Mouse (Mus musculus): ENCODE measurements at regions not wholly inside any gene's neighbourhood (a gene's known extent, or its start where the extent isn't known, plus 50 kb on each side); places are given as distances from the start of the nearest gene placed in this dataset.
A peak's percentile ranks its signal among the peaks of the same experiment; 100 is the strongest.

DNA sequence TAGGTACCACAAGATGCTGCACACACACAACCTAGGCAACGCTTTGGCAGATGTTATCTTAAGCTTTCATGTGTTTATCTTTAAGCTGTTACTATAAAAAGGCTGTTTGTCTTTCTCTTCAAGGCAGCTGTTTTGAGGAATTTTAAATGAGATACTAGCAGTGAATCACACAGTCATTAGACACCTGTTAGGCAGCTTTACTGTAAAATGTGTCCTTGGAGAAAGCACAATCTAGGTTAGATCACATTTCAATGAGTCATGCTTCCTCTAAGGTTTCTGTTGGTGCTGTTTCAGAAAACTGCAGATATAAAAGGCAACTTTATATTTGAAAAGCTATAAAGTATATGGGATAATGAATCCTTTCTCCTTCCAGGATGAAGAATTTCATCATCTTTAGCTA lies 879.8 kb downstream of the Slitrk1 start (continued):
- TF ChIP-seq ZC3H11A (IDR thresholded peaks at IDR 0.05; ENCODE audit: low read depth, low read length) (no peak), GABPA (IDR thresholded peaks at IDR 0.05; ENCODE audit: low read depth, low read length) (no peak), MYC (IDR thresholded peaks at IDR 0.05; ENCODE audit: low read depth, low read length) (no peak), CHD1 (IDR thresholded peaks at IDR 0.05; ENCODE audit: low read depth, low read length) (no peak), POLR2AphosphoS2 (IDR thresholded peaks at IDR 0.05; ENCODE audit: low read length) (no peak), KAT2A (conservative IDR thresholded peaks at IDR 0.05; ENCODE audit: low read depth, low read length) (no peak), RAD21 (IDR thresholded peaks at IDR 0.05; ENCODE audit: low read depth, low read length) (no peak), MAX (IDR thresholded peaks at IDR 0.05; ENCODE audit: low read length) (peak; percentile 28; the same call in 1 of the 2 replicates), ETS1 (IDR thresholded peaks at IDR 0.05; ENCODE audit: low read depth, low read length) (peak; percentile 65)

DNA sequence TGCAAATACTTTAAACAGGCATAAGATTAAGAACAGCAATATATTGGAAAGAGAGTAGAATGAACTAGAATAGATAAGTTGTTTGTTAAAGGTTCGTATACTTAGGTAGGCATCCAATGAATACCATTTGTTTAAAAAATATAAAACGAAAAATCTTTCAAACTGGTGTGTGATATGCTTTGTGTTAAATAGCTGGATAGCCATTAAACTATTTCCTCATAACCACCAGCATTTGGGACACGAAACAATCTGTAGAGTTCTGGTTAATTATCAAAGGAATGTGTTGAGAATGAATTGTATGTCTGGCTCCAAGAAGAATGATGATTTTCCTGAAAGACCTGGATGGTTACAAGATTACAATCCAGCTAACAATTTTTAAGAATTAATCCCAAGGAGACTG lies 891.4 kb downstream of the Slitrk1 start:
- Histone ChIP-seq H3K79me2 (ENCODE audit: control insufficient read depth, insufficient read depth, low read length, poor library complexity) (no peaks in the 10 kb centered on the region), H3K9me3 (replicated peaks; ENCODE audit: insufficient read depth, low read length) (no peaks in the 10 kb centered on the region), H3K9ac (ENCODE audit: control insufficient read depth, low read depth, low read length, poor library complexity, severe bottlenecking) (no peak overlapping the region), H3K27me3 (ENCODE audit: control insufficient read depth in 1 of 2, insufficient read depth in 2 of 2, low read length in 2 of 2) (no peaks in the 10 kb centered on the region), H3K4me3 (ENCODE audit: control insufficient read depth in 1 of 2, insufficient read depth in 1 of 2, low read depth in 2 of 2, low read length in 2 of 2) (no peak overlapping the region), H3K36me3 (ENCODE audit: control insufficient read depth in 1 of 2, insufficient read depth in 2 of 2, low read length in 2 of 2) (peaks cover 0 to 3% of the 10 kb centered on the region in 2 experiments; a peak in 1 of 4 replicates), H3K4me1 (ENCODE audit: control insufficient read depth in 1 of 2, insufficient read depth in 2 of 2, low read length in 2 of 2) (peaks cover 0 to 2% of the 10 kb centered on the region in 2 experiments; a peak in 1 of 4 replicates), H3K27ac (ENCODE audit: control insufficient read depth, low read depth, low read length) (no peak overlapping the region)
- TF ChIP-seq POLR2A (IDR thresholded peaks at IDR 0.05; ENCODE audit: control insufficient read depth in 1 of 2, insufficient read depth in 1 of 2, low read depth in 1 of 2, low read length in 2 of 2, poor library complexity in 1 of 2) (no peak), NRF1 (IDR thresholded peaks at IDR 0.05; ENCODE audit: insufficient read depth, low read depth, low read length, poor library complexity, severe bottlenecking) (no peak), ETS1 (IDR thresholded peaks at IDR 0.05; ENCODE audit: low read depth, low read length) (no peak), ELF1 (IDR thresholded peaks at IDR 0.05; ENCODE audit: low read depth, low read length) (no peak), BHLHE40 (IDR thresholded peaks at IDR 0.05; ENCODE audit: borderline replicate concordance, low read depth, low read length) (no peak), NELFE (IDR thresholded peaks at IDR 0.05; ENCODE audit: low read depth, low read length) (no peak), JUND (IDR thresholded peaks at IDR 0.05; ENCODE audit: low read depth, low read length) (no peak), POLR2AphosphoS5 (IDR thresholded peaks at IDR 0.05; ENCODE audit: borderline replicate concordance, low read depth, low read length) (no peak), MYC (IDR thresholded peaks at IDR 0.05; ENCODE audit: low read depth, low read length) (no peak), ZNF384 (IDR thresholded peaks at IDR 0.05; ENCODE audit: low read depth, low read length) (no peak), MXI1 (IDR thresholded peaks at IDR 0.05; ENCODE audit: low read depth, low read length) (no peak), ZC3H11A (IDR thresholded peaks at IDR 0.05; ENCODE audit: low read depth, low read length) (no peak), CTCF (IDR thresholded peaks at IDR 0.05 in 2 of 3, conservative IDR thresholded peaks at IDR 0.05 in 1 of 3; ENCODE audit: control insufficient read depth in 1 of 3, insufficient read depth in 1 of 3, low read depth in 2 of 3, low read length in 3 of 3, poor library complexity in 1 of 3, severe bottlenecking in 1 of 3) (no peak), GATA1 (IDR thresholded peaks at IDR 0.05; ENCODE audit: low read depth, low read length) (no peak), MAX (IDR thresholded peaks at IDR 0.05; ENCODE audit: low read length) (no peak), KAT2A (conservative IDR thresholded peaks at IDR 0.05; ENCODE audit: low read depth, low read length) (no peak), HCFC1 (IDR thresholded peaks at IDR 0.05; ENCODE audit: low read depth, low read length) (no peak), TAL1 (IDR thresholded peaks at IDR 0.05; ENCODE audit: low read length) (no peak)
- no peak for DNase-seq (ENCODE audit: low read depth, low spot score)

Data from MEL (cell line).